Mouse (Mus musculus): ENCODE data around the gene Pcnx2.

DNA sequence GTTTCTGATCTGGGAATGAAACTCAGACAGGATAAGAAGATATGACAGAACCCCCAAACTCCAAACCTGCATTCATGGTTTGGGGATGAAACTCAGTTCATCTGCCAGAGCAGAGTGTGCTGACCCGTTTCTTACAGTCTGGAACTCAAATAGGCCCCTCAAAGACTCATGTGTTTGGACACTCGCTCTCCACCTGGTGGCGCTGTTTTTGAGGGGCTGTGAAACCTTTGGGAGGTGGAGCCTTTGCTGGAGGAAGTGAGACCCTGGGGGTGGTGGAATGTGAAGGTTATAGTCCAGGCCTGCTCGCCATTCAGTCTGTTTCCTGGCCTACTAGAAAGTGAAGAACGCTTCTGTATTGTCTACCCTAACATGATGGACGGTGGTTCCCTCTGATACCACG, 29.6 kb downstream of the Pcnx2 start:
- no peak for TF ChIP-seq POLR2A (IDR thresholded peaks at IDR 0.05; ENCODE audit: borderline replicate concordance, insufficient read depth, low read length)
- no peak; the same call in 1 of the 2 replicates for TF ChIP-seq CTCF (IDR thresholded peaks at IDR 0.05; ENCODE audit: borderline replicate concordance, insufficient read depth, low read depth, low read length)

Measured in cerebellum, adult 2 months (tissue).